Mouse (Mus musculus): Measurements from ENCODE around the gene Galnt2.

DNA sequence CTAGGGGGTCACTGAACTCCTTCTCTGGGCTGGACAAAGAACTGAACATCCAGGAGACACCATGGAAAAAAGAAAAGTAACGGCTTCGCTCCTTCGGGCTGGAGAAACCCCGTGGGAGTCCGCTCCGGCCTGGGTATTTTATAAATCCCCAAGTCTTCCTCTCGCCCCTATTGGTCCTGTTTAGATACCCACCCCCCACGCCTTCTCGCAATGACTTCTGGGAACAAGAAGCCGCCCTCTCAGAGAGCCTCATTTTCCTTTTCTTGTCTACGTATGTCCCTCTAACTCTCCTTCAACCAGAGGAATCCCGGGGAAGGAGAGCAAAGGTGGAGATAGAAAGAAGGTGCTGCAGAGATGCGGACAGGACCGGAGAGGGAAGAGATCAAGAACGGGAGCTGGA lies 132.1 kb downstream of the Galnt2 start:
- TF ChIP-seq CTCF (IDR thresholded peaks at IDR 0.05; ENCODE audit: low read depth, low read length) (no peak), POLR2A (IDR thresholded peaks at IDR 0.05; ENCODE audit: insufficient read depth, low read length) (no peak), EP300 (IDR thresholded peaks at IDR 0.05; ENCODE audit: insufficient read depth, low read depth, low read length) (no peak)

All from ES-Bruce4 (cell line).